Mouse (Mus musculus) layer of hippocampus, postnatal 25 days (tissue): ENCODE results near the gene Pitpnb. TPM values are rescaled to one million over a fixed set of nuclear protein-coding genes. Genes with fewer than 3 reads are reported as not detected.

Experiments
- DNase-seq, 2 experiments: peaks; one replicate each; pipeline ENCODE4 v3.0.0; 2022; ENCODE audit warnings: mixed read lengths in 2 of 2, low spot score in 1 of 2; ENCODE audit errors: extremely low spot score in 1 of 2
- total RNA-seq, 2 experiments: library from RNA; stranded (reverse); gene quantifications; 2 replicates each; pipeline ENCODE4 v1.2.3; 2021

Gene Pitpnb
- 10 to 100 TPM; 75.8 to 79.9 TPM for total RNA-seq

DNA sequence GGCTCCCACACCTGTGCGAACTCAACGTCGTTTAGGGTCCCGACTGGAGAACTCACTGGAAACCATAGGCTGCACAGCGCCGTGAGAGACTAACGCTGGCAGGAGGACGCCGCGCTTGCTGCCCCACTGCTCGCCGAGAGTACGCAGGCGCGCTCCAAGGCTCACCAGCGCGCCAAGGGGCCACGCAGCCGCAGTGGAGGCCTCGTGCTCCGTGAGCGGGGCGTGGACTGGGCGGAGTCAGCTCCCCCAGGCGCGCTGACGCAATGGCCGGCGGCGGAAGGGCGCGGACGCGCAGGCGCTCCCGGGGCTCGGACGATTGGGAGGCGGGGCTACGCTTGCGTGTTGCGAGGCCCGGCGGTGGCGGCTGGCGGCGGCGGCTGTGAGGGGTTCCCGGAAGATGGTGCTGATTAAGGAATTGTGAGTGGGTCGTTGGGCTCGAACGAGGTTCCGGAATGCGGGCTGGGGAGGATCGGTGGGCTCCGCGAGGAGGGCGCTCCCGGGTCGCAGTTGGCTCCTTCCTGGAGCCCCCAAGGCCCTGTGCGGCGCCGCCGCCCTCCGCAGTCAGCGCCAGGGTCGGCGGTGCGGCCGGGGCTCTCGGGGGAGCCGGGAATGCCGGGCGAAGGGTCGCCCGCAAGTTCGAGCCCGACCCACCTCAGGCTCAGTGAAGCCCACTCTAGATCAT lies at the start of gene Pitpnb:
Pitpnb (plus strand) TSS at position 347 of the 682 bp plus-strand sequence.
- peak; percentile 95 to 98 for DNase-seq

GRCm38 (mm10) chr5:111284420-111285175 lies 46.0 kb upstream of the Pitpnb start:
- DNase-seq: no peak

DNA sequence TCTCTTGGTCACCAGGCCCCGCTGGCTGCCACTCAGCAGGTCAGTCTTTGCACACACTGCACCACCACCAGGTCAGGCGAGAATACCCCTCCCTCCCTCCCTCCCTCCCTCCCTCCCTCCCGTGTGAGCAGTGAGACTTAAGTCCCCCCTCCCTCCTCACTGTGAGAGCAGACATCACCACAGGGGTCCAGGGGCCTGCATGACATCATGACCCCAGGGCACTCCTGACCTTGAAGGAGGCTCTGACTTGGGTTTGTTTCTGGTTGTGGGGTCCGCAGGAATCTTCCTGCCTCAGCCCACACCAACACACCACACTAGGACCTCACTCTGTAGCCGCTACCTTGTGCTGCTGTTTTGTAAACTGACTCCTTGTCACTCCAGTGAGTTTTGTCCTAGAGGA lies 43.0 kb upstream of the Pitpnb start:
- no peak for DNase-seq

- no peak for DNase-seq
Observed at GRCm38 (mm10) chr5:111288486-111288885, 42.1 kb upstream of the Pitpnb start.

DNA sequence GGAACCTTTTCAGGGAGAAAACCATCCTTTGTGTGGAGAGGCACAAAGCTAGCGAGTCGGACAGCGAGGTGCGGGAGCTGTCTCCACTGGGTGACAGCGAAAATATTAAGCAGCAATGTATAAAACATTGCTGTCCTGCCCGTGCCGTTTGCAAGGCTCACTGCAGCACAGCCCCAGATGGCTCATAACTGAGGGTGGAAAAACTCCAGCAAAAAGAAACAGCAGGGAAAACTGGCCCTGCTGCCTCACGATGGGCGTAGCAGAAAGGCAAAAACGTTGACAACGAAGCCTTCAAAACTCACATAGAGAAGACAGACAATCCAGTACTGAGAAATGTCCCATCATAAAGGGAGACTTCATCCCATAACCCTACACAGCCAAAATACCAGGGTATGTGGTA lies 40.5 kb upstream of the Pitpnb start:
- DNase-seq: no peak

- peak in 1 of 2 experiments; percentile 44 for DNase-seq
Observed at GRCm38 (mm10) chr5:111291639-111292038, 38.9 kb upstream of the Pitpnb start.

DNA sequence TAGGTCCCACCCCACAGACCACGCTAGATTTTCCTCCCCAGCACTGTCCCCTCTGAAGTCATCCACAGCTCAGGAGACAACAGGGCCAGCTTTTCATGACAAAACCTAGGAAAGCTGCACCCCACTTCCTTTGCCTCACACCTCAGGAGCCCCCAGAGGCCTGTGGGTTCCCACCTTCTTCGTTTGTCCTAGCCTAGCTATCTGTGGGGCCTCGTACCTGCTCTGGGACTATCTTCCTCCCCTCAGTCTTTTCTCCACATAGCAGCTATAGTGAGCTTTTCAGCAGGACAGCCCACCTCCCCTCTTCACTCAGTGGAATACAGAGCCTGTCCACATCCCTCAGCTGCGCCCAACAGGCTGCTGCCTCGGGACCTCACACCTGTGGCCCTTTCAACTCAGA lies 32.8 kb upstream of the Pitpnb start:
- no peak for DNase-seq

DNA sequence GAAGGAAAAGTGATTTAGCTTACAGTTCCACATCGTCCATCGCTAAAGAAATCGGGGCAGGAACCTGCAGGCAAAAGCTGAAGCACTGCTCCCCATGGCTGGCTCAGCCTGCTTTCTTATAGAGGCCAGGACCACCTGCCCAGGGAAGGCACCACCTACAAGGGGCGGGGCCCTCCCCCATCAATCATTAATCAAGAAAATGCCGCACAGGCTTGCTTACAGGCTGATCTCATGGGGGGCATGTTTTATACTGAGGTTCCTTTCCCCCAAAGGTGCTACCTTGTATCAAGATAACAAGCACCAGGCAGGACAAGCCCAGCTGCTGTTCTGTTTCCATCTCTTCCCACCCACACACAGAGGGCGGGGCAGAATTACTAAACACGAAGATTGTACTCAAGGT lies 31.9 kb upstream of the Pitpnb start:
- no peak for DNase-seq

DNA sequence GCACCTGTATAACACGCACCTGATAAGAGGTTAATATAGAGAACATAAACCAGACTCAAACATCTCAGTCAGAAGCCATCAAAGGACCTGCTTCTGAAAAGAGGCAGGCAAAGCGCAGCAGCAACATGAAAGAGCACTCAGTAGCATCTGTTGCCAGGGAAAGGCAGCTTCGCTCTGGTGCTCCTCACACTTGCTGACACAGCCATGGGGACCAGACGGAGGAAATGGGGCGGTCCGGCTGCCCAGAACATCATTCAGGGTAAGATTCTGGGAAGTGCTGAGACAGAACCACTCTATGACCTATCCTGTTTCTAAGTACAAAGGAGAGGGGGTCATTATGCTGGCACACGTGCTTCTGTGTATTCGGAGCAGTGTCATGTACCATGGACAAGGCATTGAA lies 29.8 kb upstream of the Pitpnb start:
- no peak for DNase-seq

DNA sequence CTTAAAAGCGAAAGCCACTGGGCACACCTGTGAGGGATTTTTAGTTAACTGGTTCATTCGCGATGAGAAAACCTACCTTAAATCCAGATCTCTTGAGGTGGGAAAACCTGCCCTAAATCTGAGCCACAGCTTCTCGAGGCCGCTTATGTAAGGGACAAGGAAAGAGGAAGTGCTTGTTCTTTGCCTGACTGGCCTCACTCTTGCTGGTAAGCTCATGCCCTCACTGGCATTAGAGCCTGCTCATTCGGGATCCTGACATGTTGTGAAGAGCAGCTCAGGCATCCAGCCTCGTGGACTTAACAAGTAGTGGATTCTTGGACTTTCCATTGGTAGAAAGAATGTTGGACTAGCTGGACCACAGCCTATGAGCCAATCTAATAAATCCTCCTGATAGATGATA lies 28.8 kb upstream of the Pitpnb start:
- DNase-seq: no peak

DNA sequence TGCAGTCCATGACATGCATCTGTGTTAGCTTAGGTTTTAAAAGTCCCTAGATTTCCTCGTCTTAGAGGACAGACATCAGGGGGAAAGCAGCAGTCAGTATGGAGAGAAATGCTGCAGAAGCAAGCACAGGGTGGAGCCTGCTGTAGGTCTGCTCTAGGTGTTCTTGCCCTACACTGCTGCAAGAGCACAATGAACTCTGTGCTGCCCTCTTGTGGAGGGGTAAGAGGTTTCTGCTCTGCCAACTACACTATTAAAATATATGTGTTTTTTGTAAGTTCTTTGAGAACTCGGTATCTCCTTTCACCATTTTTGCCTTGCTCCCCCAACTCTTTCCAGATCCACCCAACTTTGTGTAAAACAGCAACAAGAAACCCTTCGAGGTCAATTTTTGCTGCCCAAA lies 25.8 kb upstream of the Pitpnb start:
- no peak for DNase-seq

- no peak for DNase-seq
Observed at GRCm38 (mm10) chr5:111310185-111310584, 20.4 kb upstream of the Pitpnb start.

DNA sequence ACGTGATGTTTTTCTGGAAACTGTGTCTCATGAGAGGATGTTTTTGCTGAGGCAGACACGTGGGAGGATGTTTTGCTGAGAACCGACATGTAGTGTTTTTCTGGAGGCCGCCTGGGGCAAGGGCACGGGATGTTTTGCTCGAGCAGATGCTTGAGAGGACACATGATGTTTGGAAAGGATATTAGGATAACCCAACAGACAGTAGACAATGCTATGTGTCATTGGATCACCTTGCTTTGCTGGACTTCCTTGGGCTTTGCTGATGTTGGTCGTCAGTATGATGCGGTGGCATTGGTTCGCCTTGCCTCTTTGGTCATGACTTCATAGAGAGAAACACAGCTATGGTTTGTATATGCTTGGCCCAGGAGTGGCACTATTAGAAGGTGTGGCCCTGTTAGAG lies 16.7 kb upstream of the Pitpnb start:
- DNase-seq: no peak

DNA sequence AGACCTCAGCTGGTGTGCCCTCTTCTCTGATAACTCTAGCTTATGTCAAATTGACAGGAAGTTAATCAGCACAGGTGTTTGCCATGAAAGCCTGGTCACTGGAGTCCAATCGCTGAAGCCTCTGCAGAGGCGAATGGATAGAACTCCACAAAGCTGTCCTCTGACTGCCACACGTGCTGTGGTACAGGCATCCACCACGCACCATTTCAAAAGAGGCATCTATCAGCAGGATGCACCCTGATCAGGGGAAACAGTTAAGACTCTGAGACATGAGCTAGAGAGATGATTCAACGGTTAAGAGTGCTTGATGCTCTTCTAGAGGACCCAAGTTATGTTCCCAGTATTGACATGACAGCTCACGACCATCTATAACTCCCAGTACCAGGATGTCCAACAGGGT lies 15.5 kb upstream of the Pitpnb start:
- no peak for DNase-seq

DNA sequence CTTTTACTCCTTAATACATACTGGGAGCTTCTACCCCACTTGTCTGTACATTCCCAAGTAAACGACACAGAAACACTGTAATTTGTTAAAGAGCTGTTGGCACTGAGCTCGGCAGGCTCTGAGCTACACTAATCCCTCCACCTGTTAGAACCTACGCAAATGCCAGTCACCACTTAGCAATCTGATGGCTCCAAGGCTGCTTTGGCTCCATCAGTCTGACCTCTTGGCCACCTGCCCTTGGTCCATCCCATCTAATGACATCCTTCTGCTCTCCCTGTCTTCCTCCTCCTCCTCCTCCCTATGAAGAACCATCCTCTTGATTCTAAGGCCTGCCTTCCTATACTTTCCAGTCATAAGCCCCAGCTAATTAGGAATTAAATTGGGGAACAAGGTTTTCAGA lies 13.0 kb upstream of the Pitpnb start:
- no peak for DNase-seq

- no peak for DNase-seq
Observed at GRCm38 (mm10) chr5:111318946-111319345, 11.6 kb upstream of the Pitpnb start.

- DNase-seq: no peak
Observed at GRCm38 (mm10) chr5:111325813-111326212, 4.8 kb upstream of the Pitpnb start.

DNA sequence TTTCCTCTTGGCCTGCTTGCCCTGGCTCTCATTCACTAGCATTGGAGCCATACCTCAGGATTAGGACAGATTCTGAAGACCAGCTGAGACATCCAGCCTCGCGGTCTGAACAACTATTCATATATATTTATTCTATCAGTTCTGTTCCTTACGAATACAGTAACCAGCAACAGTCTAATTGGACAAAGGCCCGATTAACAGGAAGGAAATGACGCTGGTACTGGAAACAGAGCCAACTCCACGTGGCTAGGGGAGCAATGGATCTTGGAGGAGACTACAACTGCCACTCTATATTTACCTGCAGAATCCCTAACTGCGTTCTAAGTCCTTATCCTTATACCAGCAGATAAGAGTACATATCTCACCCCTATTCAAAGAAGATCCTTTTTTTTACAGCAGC lies 3.1 kb upstream of the Pitpnb start:
- DNase-seq: no peak

- DNase-seq: no peak
Observed at GRCm38 (mm10) chr5:111329782-111330416, 664 bp upstream of the Pitpnb start.

DNA sequence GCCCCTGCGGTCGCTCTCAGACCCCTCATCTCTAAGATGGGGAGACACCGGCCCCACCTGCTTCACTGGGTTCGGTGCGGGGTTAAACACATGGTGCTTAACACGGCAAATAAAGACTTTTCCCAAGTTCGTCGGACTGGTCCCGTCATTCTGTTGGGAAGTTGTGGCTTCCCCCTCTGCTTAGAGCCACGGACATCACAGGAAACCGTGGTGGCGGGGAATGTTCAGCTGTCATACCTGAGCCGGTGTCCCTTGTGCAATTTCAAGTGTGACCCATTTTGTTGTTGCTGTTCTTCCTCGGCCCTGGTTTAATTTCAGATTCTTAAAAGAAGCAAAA lies 504 bp downstream of the Pitpnb start:
- no peak for DNase-seq

DNA sequence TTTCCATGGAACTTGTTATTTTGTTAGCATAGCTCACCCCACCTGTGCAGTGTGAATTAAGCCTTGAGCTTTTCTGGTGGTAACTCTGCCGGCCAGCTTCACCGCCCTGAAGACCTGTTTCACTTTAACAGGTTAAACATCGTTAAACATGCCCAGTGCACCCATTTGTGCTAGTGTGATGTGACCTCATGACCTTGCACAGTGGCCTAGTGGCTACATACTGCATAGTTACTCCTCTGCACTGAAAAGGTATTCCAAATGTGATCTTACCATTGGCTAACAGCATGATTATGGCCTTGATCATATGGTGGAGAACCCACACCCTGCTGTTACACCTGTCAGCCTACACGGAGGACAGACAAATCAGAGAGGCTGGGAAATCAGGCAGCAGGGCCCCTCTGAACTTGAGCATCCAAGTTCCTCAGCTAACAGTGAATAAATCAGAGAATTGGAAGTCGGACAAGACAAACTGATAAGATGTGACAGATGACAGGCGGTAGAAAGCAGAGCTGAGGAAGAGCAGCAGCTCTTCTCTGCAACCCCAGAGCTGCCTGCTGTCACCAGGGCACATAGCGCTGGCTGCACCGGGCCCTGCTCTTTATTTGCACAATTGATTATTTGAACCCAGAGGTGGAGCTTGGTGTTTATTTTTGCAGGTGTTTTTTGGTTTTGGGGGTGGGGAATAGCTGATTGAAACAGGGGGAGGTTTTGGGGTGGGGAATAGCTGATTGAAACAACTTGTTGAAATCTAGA lies 5.6 kb downstream of the Pitpnb start:
- no peak for DNase-seq
